Mouse (Mus musculus): Measurements from ENCODE around the gene Bcl11a.

- TF ChIP-seq CTCF (IDR thresholded peaks at IDR 0.05) = no peak
- TF ChIP-seq EP300 (IDR thresholded peaks at IDR 0.05) = no peak
Observed at GRCm38 (mm10) chr11:24190411-24190810, 112.6 kb downstream of the Bcl11a start.
